Mouse (Mus musculus) liver, embryonic 11.5 days (tissue): ENCODE data around the gene Nek4. TPM values are rescaled to one million over a fixed set of nuclear protein-coding genes. Genes with fewer than 3 reads are reported as not detected.

ENCODE experiments used
- ATAC-seq: fragments of 200-750 bp; cut with Nextera tagmentation; replicated peaks from 2 replicates; pipeline ENCODE4 v1.8.0; 2017; ENCODE audit warnings: moderate number of reproducible peaks, mild to moderate bottlenecking, moderate TSS enrichment, moderate library complexity; ENCODE audit not compliant: low FRiP score
- DNase-seq: peaks from one replicate; pipeline ENCODE4 v3.0.0-alpha.2; 2017; ENCODE audit warnings: low spot score
- H3K27ac ChIP-seq: fragments of 300-500 bp; sonication (generic); 2 replicates; pipeline ENCODE4 v1.5.1; 2014; ENCODE audit warnings: mild to moderate bottlenecking, low read depth, low read length, control low read depth
- H3K27me3 ChIP-seq: fragments of 300-500 bp; sonication (generic); replicated peaks from 2 replicates; pipeline ENCODE4 v1.6.1; 2014; ENCODE audit warnings: low read length, mixed read lengths; ENCODE audit not compliant: control insufficient read depth, insufficient read depth
- H3K36me3 ChIP-seq: fragments of 300-500 bp; sonication (generic); 2 replicates; pipeline ENCODE4 v1.6.1; 2014; ENCODE audit warnings: mild to moderate bottlenecking, low read length, moderate library complexity, mixed read lengths; ENCODE audit not compliant: control insufficient read depth, insufficient read depth
- H3K4me1 ChIP-seq: fragments of 300-500 bp; sonication (generic); replicated peaks from 2 replicates; pipeline ENCODE4 v1.6.1; 2014; ENCODE audit warnings: low read length, mixed read lengths; ENCODE audit not compliant: control insufficient read depth, insufficient read depth
- H3K4me2 ChIP-seq: fragments of 300-500 bp; sonication (generic); 2 replicates; pipeline ENCODE4 v1.6.1; 2014; ENCODE audit warnings: mild to moderate bottlenecking, control low read depth, moderate library complexity
- H3K4me3 ChIP-seq: fragments of 300-500 bp; sonication (generic); 2 replicates; pipeline ENCODE4 v1.5.1; 2014; ENCODE audit warnings: low read depth, low read length, control low read depth
- H3K9ac ChIP-seq: fragments of 300-500 bp; sonication (generic); 2 replicates; pipeline ENCODE4 v1.6.1; 2014; ENCODE audit warnings: low read depth, low read length, control low read depth
- H3K9me3 ChIP-seq: fragments of 300-500 bp; sonication (generic); 2 replicates; pipeline ENCODE4 v1.6.1; 2016; ENCODE audit warnings: low read length, inconsistent platforms, mixed read lengths; ENCODE audit not compliant: control insufficient read depth
- WGBS: fragments of 180-500 bp; shearing (Covaris S2); extraction: QIAGEN DNeasy Blood & Tissue Kit; methylation state at CpG from one replicate; pipeline ENCODE4 v1.1.7; 2014; 5-methylcytosine and 5-hydroxymethylcytosine counted together
- polyA plus RNA-seq: library from polyadenylated mRNA; unstranded; fragments of >200 nt; fragmentation: Nextera tagmentation; extraction: Ambion mirVana; gene quantifications from 2 replicates; pipeline ENCODE4 v1.2.1, GENCODE M21; 2014

Gene Nek4
- polyA plus RNA-seq, 1 experiment from 2014 or later, result 14.3 TPM

- WGBS, result 91% methylated on average over 1 of the region's 1 CpGs
These were observed 34.7 kb upstream of the Nek4 start for GRCm38 (mm10) chr14:30916516-30916915.

DNA sequence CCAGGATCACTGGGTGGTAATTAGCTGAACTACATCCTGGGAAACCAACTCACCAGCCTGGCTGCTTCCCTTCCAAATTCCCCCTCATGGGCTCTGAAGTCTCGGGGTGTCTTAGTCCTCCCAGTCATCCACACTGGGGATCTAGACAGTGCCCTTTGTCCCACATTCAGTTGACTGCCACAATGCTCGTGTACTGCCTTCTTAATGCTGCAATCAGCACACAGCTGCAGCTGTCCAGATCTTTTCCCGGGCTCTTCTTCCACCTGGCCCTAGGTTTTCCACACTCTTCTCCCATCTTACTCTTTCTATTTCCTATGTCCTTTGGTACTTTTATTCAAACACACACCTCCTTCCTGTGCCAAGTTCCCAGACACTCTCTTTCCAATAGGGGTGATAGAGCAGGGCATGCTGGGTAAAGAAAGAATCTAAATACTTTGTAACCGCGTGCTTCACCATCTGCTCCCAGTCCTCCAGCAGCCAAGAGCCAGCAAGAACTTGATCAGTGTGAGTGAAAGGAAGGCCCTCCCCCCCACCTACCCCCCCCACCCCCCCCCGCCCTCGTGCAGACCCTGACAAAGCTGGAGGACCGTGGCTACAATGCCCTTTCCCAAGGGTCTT is 29.0 kb upstream of the Nek4 start:
- WGBS, result 61% methylated on average over 8 of the region's 8 CpGs
- H3K4me3 ChIP-seq, result no peak overlapping the region
- no peaks in the 10 kb centered on the region for H3K4me1 ChIP-seq

More at GRCm38 (mm10) chr14:30916516-30916915, 34.7 kb upstream of the Nek4 start:
- no peak overlapping the region for H3K9ac ChIP-seq
- H3K9me3 ChIP-seq, result no peaks in the 10 kb centered on the region
- H3K4me2 ChIP-seq, result no peak overlapping the region
- no peak overlapping the region for H3K4me3 ChIP-seq
- H3K27me3 ChIP-seq, result no peaks in the 10 kb centered on the region
- ATAC-seq, result no peak
- H3K27ac ChIP-seq, result no peak overlapping the region
- H3K36me3 ChIP-seq, result no peaks in the 10 kb centered on the region
- H3K4me1 ChIP-seq, result no peaks in the 10 kb centered on the region
- DNase-seq, result no peak

DNA sequence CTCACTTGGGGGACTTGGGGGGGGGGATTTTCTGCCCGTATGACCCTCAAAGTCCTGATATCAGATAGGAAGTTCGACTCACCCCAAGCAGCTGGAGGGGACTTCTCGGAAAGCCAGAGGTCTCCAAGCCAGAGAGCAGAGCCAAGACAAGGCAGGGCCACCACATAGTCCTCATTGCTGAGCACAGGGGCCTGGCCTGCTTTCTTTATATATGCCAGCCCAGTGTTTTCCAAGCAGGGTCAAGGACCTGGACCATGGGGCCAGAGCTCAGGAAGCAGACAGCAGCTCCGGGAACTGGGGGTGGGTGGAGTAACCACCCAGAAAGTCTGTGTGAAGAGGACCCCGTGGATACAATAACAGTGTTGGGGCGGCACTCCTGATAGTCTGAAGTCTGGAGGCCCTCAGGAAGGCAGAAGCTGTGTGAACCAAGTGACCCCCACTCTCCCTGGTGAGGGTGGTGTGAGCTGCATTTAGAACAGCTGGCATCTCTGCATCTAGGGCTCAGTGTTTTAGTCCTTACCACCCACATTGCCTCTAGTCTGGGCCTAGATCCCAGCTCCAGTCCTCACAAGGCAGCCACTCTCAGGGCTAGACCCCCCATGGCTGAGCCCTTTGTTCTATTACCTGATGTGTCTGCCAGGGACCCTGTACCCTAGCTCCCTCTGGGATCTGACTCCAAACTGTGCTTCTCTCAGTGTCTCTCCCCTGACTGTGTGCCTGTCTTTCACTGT is 27.6 kb upstream of the Nek4 start, which contains the start of gene Itih3:
Gene Itih3, minus strand, starts transcription at position 386 of the 731 bp plus-strand sequence.
- Histone ChIP-seq H3K9ac (no peak within 1 kb of the TSS), H3K27me3 (no peaks in the 10 kb centered on the region), H3K36me3 (no peaks in the 10 kb centered on the region), H3K9me3 (no peaks in the 10 kb centered on the region), H3K27ac (0 out of 2 replicates have a peak within 1 kb of the TSS, but pooled peaks have one; percentile 21), H3K4me2 (peak within 1 kb of the TSS; percentile 41), H3K4me3 (peak within 1 kb of the TSS; percentile 13; the same call in 1 of the 2 replicates), H3K4me1 (no peaks in the 10 kb centered on the region)
- 46% methylated on average over 6 of the region's 6 CpGs for whole genome bisulfite sequencing
- ATAC-seq (no peak), DNase-seq (no peak)

More for the DNA sequence above, 29.0 kb upstream of the Nek4 start:
- DNase-seq (no peak), ATAC-seq (no peak)
- no peaks in the 10 kb centered on the region for H3K9me3 ChIP-seq
- peak overlapping the region; percentile 41 for H3K4me2 ChIP-seq
- H3K36me3 ChIP-seq, result no peaks in the 10 kb centered on the region
- H3K27me3 ChIP-seq, result no peaks in the 10 kb centered on the region
- no peak overlapping the region for H3K9ac ChIP-seq
- no peak overlapping the region for H3K27ac ChIP-seq

- H3K4me1 ChIP-seq, result no peaks in the 10 kb centered on the region
- H3K4me3 ChIP-seq, result no peak overlapping the region
- 80% methylated on average over 3 of the region's 3 CpGs for WGBS
These were observed 25.7 kb upstream of the Nek4 start for GRCm38 (mm10) chr14:30925492-30925891.

GRCm38 (mm10) chr14:30930386-30930785 is 20.8 kb upstream of the Nek4 start:
- no peak overlapping the region for H3K9ac ChIP-seq
- no peak for DNase-seq
- H3K4me2 ChIP-seq, result no peak overlapping the region
- no peaks in the 10 kb centered on the region for H3K27me3 ChIP-seq
- no peaks in the 10 kb centered on the region for H3K36me3 ChIP-seq
- no peak for ATAC-seq
- no peak overlapping the region for H3K27ac ChIP-seq
- H3K9me3 ChIP-seq, result no peaks in the 10 kb centered on the region
- no peaks in the 10 kb centered on the region for H3K4me1 ChIP-seq
- 85% methylated on average over 4 of the region's 4 CpGs for WGBS
- no peak overlapping the region for H3K4me3 ChIP-seq

More at GRCm38 (mm10) chr14:30925492-30925891, 25.7 kb upstream of the Nek4 start:
- Histone ChIP-seq H3K36me3 (no peaks in the 10 kb centered on the region), H3K27ac (no peak overlapping the region), H3K9me3 (no peaks in the 10 kb centered on the region), H3K4me2 (no peak overlapping the region), H3K9ac (no peak overlapping the region), H3K27me3 (no peaks in the 10 kb centered on the region)
- no peak for ATAC-seq
- no peak for DNase-seq

GRCm38 (mm10) chr14:30933351-30933750 is 17.8 kb upstream of the Nek4 start:
- Histone ChIP-seq H3K36me3 (no peaks in the 10 kb centered on the region), H3K27me3 (no peaks in the 10 kb centered on the region), H3K27ac (no peak overlapping the region), H3K4me1 (no peaks in the 10 kb centered on the region), H3K9ac (no peak overlapping the region), H3K4me2 (no peak overlapping the region), H3K9me3 (no peaks in the 10 kb centered on the region), H3K4me3 (no peak overlapping the region)
- ATAC-seq, result no peak
- 79% methylated on average over 9 of the region's 9 CpGs for WGBS
- no peak for DNase-seq

DNA sequence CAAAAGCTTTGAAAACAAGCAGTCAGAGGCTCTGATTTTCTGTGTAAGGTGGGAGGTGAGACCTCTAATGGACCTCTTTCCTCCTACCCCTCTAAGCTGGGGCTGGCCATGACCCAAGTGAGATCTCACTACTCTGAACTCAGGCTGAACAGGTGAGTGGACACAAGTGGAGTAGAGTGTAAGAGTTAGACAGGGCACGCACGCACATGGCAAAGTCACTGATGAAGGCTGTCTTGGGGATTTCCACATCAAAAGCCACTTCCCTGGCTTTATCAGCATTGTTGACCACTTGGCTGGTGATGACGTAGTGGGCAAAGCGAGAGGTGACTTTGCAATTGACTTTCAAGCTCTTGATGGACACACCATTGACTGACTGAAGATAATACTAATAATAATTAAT is 8.9 kb upstream of the Nek4 start:
- no peak overlapping the region for H3K27ac ChIP-seq
- H3K36me3 ChIP-seq, result no peaks in the 10 kb centered on the region
- no peaks in the 10 kb centered on the region for H3K4me1 ChIP-seq
- 75% methylated on average over 4 of the region's 4 CpGs for WGBS
- H3K4me3 ChIP-seq, result no peak overlapping the region
- ATAC-seq, result no peak
- H3K4me2 ChIP-seq, result peak overlapping the region; percentile 45
- no peak overlapping the region for H3K9ac ChIP-seq
- H3K27me3 ChIP-seq, result no peaks in the 10 kb centered on the region
- H3K9me3 ChIP-seq, result no peaks in the 10 kb centered on the region
- no peak for DNase-seq

- Histone ChIP-seq H3K9me3 (no peaks in the 10 kb centered on the region), H3K27ac (peak within 1 kb of the TSS; percentile 71), H3K4me1 (no peaks in the 10 kb centered on the region), H3K27me3 (no peaks in the 10 kb centered on the region), H3K9ac (peak within 1 kb of the TSS; percentile 35; the same call in 1 of the 2 replicates), H3K36me3 (no peaks in the 10 kb centered on the region), H3K4me2 (peak within 1 kb of the TSS; percentile 45), H3K4me3 (peak within 1 kb of the TSS; percentile 22; the same call in 1 of the 2 replicates)
- WGBS, result 72% methylated on average over 7 of the region's 7 CpGs
- no peak for DNase-seq
- ATAC-seq, result 0 out of 2 replicates have a peak, but pooled peaks have one; percentile 18
These were observed 8.1 kb upstream of the Nek4 start, which contains the start of gene Itih1 for GRCm38 (mm10) chr14:30943038-30943437. TSS of gene Itih1 (minus strand) at chr14:30943289.
